Mouse (Mus musculus): ENCODE measurements around the gene Poldip2.
A peak's percentile ranks its signal among the peaks of the same experiment; 100 is the strongest.

Gene Poldip2

DNA sequence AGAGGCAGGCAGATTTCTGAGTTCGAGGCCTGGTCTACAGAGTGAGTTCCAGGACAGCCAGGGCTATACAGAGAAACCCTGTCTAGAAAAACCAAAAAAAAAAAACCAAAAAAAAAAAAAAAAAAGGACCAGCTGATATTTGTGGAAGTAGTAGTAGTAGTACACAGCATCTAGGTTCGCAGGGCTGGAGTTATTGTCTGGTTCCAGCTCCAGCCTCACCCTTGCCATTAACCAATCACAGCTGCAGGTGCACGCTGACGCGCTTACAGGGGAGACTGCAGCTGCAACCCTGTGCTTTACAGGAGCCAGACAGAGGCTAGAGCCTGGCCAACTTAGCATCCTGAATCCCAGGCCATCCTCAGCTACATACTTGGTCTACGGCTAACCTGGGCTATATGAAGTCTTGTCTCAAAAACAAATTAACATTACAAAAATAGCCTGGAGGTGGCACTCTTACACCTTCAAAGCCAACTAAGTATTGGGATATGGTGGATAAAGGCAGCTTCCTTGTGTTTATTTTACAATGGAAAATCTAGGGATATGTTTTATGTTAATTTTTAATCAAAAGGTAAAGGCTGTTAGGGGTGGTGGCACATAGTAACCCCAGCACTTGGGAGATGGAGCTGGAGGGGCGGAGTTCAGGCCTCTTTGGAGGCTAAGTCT, 32.6 kb downstream of the Poldip2 start:
- no peak for DNase-seq (ENCODE audit: low read depth)

- no peak for DNase-seq (ENCODE audit: low read depth)
These were observed 33.2 kb downstream of the Poldip2 start for GRCm38 (mm10) chr11:78545181-78545580.

DNA sequence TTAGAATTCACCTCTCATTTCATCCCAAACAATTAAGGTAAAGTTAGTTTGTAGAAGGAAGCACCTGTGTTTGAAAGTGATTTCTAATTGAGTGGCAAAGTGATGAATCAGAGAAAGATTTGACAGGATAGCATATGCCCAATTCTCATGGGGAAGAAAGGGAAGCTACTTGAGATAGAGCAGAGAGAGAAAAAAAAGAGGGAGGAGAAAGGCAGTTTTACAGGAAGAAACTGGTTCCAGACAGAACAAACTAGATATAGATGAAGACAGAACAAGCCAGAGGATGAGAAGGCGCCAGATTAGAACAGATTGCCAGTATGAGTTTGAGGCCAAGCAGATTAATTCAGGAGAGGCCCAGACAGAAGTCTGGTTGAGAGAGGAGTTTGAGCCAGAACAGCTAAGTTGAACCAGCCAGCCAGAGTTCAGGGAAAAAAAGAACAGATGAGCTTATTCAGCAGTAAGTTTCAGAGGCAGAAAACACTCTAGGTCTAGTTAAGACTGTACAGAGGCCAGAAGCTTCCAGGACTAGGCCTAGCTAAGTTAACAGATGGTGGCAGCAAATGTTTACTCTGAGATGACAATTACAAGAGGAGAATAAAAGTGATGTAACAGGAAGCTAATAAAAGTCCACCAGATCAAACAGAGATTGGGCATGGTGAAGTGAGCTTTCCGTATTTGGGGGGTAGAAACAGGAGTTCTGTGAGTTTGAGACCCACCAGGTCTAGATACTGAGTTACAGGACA, 35.9 kb downstream of the Poldip2 start:
- DNase-seq (ENCODE audit: low read depth): no peak

- DNase-seq (ENCODE audit: low read depth): no peak
These were observed 37.5 kb downstream of the Poldip2 start for GRCm38 (mm10) chr11:78549491-78549987.

DNA sequence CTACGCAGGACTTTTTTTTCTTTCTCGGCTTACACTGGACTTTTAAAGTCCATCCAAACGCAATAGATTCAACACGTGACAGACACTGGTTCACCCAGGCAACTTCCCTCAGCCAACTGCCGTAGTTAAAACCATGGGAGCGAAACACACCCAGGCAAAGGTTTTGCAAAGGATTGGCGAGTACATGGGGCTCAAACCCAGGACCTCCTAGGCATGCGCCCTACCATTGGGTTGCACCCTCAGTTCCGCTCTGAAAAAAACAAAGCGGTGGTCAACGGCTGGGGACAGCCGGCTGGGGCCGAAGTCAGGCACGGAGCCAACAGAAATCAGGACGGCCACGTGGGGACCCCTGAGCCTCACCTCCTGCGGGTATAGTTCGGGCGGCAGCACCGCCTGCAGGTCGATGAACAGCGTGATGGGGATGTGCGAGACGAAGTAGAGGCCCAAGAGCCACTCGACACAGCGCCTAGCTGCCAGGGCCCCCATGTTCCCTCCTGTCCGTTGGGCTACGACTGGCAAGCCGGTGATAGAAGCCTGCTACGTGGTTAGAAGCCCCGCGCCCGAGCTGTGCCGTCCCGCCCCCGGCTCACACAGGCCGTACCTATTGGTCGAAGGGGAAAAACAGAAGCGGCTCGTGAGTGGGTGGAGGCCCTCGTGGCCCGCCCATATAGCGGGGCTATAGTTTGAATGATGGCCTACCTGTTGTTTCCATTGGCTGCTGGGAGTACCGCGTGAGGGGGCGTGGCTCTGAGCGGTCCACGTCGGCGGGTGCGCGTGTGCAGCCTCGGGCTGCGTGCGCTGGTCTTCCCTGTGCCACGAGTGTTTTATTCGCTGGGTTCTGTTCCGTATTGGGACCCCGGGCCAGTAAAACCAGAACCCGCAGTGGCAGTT, 38.4 kb downstream of the Poldip2 start, which contains the start of gene Tmem97:
Gene Tmem97 (minus strand): TSS at position 610 of the 891 bp plus-strand sequence.
- DNase-seq (ENCODE audit: low read depth): peak; percentile 96

GRCm38 (mm10) chr11:78551059-78551398, 39.0 kb downstream of the Poldip2 start:
- DNase-seq (ENCODE audit: low read depth): no peak

- no peak for DNase-seq (ENCODE audit: low read depth)
These were observed 43.6 kb downstream of the Poldip2 start for GRCm38 (mm10) chr11:78555623-78556022.

DNA sequence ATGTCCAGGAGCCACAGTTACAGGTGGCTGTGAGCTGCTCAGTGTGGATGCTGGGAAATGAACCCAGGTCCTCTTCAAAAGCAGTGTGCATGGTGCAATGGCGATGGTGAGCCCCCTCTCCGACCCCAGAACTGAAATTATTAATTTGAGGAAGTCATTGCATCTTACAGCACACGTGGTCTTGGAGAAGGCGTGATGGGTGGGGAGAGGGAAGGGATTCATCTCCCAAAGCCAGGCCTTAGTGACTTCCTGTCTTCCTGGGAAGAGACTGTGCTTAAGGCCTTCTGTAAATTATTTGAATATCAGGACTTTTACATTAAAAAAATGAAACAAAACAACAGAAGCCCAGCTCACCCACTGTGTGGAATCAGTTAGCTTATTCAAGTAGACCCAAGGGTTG, 44.1 kb downstream of the Poldip2 start:
- no peak for DNase-seq (ENCODE audit: low read depth)

- no peak for DNase-seq (ENCODE audit: low read depth)
These were observed 45.2 kb downstream of the Poldip2 start for GRCm38 (mm10) chr11:78557241-78557640.

DNA sequence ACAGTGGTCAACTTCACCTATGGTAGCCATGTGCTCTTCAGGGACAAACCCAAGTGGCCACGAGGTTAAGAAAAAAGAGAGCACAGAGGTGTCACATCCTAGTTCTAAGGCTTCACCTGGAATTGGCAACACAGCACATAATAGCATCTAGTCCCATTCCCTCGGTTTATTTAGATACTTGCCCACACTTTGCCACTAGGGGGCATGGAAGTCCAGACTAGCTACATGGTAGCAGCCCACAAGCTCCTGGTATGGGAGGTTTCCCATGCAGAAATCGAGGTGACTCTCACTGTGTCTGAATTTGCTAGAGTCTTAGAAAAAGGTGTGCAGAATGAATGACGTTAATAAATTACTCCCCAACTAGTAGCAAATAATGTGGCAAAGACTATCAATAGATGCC, 48.5 kb downstream of the Poldip2 start:
- DNase-seq (ENCODE audit: low read depth): no peak

- no peak for DNase-seq (ENCODE audit: low read depth)
These were observed 54.8 kb downstream of the Poldip2 start for GRCm38 (mm10) chr11:78566775-78567174.

DNA sequence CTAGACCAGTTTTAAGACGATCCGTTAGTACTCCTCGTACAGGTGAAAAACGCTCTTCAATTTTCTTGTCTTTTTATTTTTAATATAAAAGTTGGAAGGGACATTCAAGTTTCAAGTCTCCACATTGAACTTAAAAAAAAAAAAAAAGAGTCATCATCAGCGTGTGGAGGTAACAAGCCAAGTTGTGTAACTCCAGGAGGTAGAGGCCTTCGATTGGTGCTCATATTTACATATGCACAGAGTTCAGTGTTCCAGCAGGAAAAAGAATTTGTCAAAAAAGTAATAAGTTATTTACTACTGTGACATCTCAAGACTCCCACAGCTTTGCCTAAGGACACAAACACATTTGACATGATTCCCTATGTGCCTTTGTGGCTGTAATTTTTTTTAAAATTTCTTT, 55.6 kb downstream of the Poldip2 start:
- no peak for DNase-seq (ENCODE audit: low read depth)

DNA sequence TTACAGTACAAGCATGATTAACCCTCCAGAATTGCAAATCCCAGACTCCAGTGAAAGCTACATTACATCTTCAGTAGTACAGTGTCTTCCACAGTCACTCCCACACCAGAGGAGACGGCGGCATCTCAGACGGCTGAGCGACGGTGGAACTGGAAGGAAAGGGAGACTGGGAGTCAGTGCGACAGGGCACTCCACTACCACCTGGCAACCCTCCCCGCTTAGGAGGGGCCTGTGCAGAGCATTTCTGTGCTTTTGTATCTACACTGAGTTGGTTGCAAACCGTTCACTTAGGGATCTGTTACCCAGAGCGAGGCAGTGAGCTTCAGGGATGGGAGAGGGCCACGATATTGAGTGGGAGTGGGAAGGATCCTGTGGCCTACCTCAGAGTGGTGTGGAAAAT, 56.8 kb downstream of the Poldip2 start:
- no peak for DNase-seq (ENCODE audit: low read depth)

- DNase-seq (ENCODE audit: low read depth): no peak
These were observed 57.8 kb downstream of the Poldip2 start for GRCm38 (mm10) chr11:78569806-78570205.

- DNase-seq (ENCODE audit: low read depth): no peak
These were observed 59.4 kb downstream of the Poldip2 start for GRCm38 (mm10) chr11:78571441-78571840.

DNA sequence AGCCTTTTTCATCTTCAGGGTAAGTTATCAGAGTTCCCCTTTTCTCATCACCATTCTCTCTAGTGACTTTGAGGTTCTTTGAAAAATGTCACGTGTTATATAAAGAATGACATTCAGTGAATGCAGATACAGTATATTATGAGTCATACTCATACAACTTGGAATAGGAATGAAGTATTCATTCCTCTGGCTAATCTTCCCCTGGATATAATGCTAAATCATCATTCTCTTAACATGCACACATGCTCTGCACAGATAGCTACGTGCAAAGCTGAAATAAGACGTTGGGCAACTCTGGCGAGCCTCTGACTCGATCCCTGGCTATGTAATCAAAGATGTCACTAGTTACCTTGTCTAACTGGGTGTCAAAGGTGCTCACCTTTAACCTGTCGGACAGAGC, 59.9 kb downstream of the Poldip2 start:
- no peak for DNase-seq (ENCODE audit: low read depth)
